Mouse (Mus musculus): ENCODE results near the gene Msantd1. TPM values are rescaled to one million over a fixed set of nuclear protein-coding genes. Genes with fewer than 3 reads are reported as not detected.

Gene Msantd1
- total RNA-seq (2023): 1 to 10 TPM; 3.8 to 6.6 TPM

DNA sequence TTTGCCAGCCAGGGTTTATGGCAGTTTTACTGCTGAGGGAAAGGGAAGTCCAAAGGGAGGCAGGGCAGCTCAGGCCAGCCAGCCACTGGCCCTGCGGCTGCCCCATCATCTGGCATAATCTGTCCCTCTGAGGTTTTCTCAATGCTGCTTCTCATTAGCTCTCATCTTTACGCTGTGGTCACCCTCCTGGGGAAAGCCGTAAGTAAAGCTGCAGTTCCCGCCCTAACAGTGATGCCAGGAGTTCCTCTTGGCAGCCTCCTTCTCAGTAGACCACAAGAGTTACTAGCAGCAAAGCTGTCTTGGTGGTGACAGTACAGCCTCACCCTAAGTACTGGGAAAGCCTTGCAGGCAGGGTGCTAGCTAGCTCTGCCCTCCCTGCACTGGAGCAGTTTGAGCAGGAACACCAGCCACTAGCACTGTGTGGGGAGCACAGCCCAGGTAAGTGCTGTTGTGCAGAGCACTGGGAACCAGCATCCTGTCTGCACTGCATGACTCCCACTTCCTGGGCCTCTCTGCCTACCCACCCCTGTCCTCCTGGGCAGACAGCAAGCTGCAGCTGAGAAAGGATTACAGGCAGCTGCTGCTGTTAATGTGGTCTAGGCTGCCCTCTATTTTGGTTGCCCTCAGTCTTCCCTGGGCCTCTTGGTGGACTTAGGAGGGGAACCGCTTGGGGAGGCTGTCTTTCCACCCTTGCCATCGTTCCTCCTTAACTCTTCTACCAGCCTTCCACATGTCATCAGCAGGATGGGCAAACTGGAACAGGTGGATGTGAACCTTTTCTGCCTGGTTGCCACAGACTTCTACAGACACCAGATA, at the start of gene Msantd1:
Gene Msantd1, plus strand, starts transcription at position 103 of the 816 bp plus-strand sequence.

DNA sequence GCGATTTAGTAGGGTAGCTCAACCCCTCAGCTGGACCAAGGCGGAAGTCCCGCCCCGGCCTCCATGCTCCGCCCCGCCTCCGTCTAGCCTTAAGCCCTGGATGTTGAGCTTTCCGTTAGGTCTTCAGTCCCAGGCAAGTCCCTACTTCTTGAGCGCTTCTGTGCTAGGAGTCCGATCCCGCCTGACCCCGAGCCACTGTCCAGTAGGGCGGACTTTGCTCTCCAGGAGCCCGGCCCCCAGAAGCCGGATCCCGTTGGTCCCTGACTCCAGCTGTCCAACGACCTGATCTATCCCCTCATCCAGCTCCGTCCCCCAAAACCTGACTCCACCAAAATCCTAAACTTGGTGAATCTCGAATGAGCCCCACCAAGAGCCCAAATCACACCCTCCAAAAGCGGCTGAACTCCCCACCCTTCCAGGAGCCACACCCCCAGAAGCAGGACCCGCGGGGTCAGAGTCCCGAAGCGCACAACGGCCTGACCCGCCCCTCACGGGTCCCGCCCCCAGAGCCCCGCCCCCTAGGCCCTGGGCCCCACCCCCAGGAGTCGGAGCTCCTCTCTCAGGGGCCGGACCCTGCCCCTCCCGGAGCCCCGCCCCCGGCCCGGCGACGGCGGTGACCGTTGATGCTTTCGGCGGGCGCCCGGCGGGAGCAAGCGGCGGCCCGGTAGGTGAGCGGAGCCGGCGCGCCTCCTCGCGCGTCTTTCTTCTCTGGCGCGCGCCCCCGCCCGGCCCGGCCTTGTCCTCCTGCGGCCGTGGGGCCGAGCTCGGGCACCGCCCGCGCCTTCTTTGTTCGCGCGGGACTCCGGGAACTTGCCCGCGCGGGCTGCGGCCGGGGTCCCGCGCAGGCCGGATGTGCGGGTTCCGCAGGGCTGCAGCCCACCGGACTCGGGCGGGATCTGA, 41.3 kb downstream of the Msantd1 start, which contains the start of gene Rgs12:
Gene Rgs12, plus strand, starts transcription at position 585 of the 900 bp plus-strand sequence.

Other genes starting within 250 kb of the Msantd1 start
- gene Nop14, start 247.9 kb upstream of the Msantd1 start, total RNA-seq (2023): 10 to 100 TPM; 34.1 to 38.4 TPM
- 1 to 10 TPM; 4.5 to 9.2 TPM for gene Grk4, start 247.6 kb upstream of the Msantd1 start, total RNA-seq (2023)
- gene Htt, start 146.3 kb upstream of the Msantd1 start, total RNA-seq (2023): 10 to 100 TPM; 58.9 to 63.6 TPM
- gene Rgs12, start 41.4 kb downstream of the Msantd1 start, total RNA-seq (2023): 1 to 10 TPM; 3.6 to 5.1 TPM
- 1 to 10 TPM; 1.4 to 1.8 TPM for gene Hgfac, start 133.5 kb downstream of the Msantd1 start, total RNA-seq (2023)
- not detected for gene Dok7, start 148.8 kb downstream of the Msantd1 start, total RNA-seq (2023)
- gene Lrpap1, start 197.8 kb downstream of the Msantd1 start, total RNA-seq (2023): 10 to 100 TPM; 45.8 to 57.4 TPM